Mouse (Mus musculus) heart, embryonic 11.5 days (tissue): ENCODE data around the gene Nop16. TPM values are rescaled to one million over a fixed set of nuclear protein-coding genes. Genes with fewer than 3 reads are reported as not detected.
"Not testable (repeated sequence)": the region's sequence is repeated elsewhere in the genome, so short reads cannot be mapped to it uniquely, and the experiment has no call there.

ENCODE experiments used
- ATAC-seq: fragments of 200-750 bp; cut with Nextera tagmentation; replicated peaks from 2 replicates; pipeline ENCODE4 v1.8.0; 2017; ENCODE audit warnings: moderate library complexity; ENCODE audit not compliant: insufficient number of reproducible peaks, low FRiP score, low TSS enrichment
- H3K27ac ChIP-seq: fragments of 300-500 bp; sonication (generic); 2 replicates; pipeline ENCODE4 v1.5.1; 2014; ENCODE audit warnings: mild to moderate bottlenecking, low read depth, low read length
- H3K27me3 ChIP-seq: fragments of 300-500 bp; sonication (generic); 2 replicates; pipeline ENCODE4 v1.6.1; 2014; ENCODE audit warnings: mild to moderate bottlenecking, low read length, mixed read lengths; ENCODE audit not compliant: control insufficient read depth, insufficient read depth
- H3K36me3 ChIP-seq: fragments of 300-500 bp; sonication (generic); 2 replicates; pipeline ENCODE4 v1.6.1; 2014; ENCODE audit warnings: mild to moderate bottlenecking, low read length, moderate library complexity, mixed read lengths; ENCODE audit not compliant: control insufficient read depth, insufficient read depth
- H3K4me1 ChIP-seq: fragments of 300-500 bp; sonication (generic); 2 replicates; pipeline ENCODE4 v1.6.1; 2014; ENCODE audit warnings: low read length; ENCODE audit not compliant: control insufficient read depth, insufficient read depth
- H3K4me2 ChIP-seq: fragments of 300-500 bp; sonication (generic); 2 replicates; pipeline ENCODE4 v1.6.1; 2014; ENCODE audit warnings: mild to moderate bottlenecking, moderate library complexity
- H3K4me3 ChIP-seq: fragments of 300-500 bp; sonication (generic); 2 replicates; pipeline ENCODE4 v1.5.1; 2014; ENCODE audit warnings: low read depth, low read length
- H3K9ac ChIP-seq: fragments of 300-500 bp; sonication (generic); 2 replicates; pipeline ENCODE4 v1.6.1; 2014; ENCODE audit warnings: mild to moderate bottlenecking, low read depth, low read length, moderate library complexity
- H3K9me3 ChIP-seq: fragments of 300-500 bp; sonication (generic); replicated peaks from 2 replicates; pipeline ENCODE4 v1.6.1; 2016; ENCODE audit warnings: low read length; ENCODE audit not compliant: control insufficient read depth
- WGBS: fragments of 180-500 bp; shearing (Covaris S2); extraction: QIAGEN DNeasy Blood & Tissue Kit; methylation state at CpG from one replicate; pipeline ENCODE4 v1.1.7; 2014; ENCODE audit not compliant: insufficient replicate concordance; 5-methylcytosine and 5-hydroxymethylcytosine counted together
- polyA plus RNA-seq: library from polyadenylated mRNA; unstranded; fragments of >200 nt; fragmentation: Nextera tagmentation; extraction: Ambion mirVana; gene quantifications from 2 replicates; pipeline ENCODE4 v1.2.1, GENCODE M21; 2014

The Nop16 gene
- polyA plus RNA-seq, 1 experiment from 2014 or later: 65.6 TPM

- WGBS: 81% methylated on average over 8 of the region's 8 CpGs
- ATAC-seq: not testable (repeated sequence)
Observed at GRCm38 (mm10) chr13:54613141-54613540, 23.3 kb upstream of the Nop16 start.

DNA sequence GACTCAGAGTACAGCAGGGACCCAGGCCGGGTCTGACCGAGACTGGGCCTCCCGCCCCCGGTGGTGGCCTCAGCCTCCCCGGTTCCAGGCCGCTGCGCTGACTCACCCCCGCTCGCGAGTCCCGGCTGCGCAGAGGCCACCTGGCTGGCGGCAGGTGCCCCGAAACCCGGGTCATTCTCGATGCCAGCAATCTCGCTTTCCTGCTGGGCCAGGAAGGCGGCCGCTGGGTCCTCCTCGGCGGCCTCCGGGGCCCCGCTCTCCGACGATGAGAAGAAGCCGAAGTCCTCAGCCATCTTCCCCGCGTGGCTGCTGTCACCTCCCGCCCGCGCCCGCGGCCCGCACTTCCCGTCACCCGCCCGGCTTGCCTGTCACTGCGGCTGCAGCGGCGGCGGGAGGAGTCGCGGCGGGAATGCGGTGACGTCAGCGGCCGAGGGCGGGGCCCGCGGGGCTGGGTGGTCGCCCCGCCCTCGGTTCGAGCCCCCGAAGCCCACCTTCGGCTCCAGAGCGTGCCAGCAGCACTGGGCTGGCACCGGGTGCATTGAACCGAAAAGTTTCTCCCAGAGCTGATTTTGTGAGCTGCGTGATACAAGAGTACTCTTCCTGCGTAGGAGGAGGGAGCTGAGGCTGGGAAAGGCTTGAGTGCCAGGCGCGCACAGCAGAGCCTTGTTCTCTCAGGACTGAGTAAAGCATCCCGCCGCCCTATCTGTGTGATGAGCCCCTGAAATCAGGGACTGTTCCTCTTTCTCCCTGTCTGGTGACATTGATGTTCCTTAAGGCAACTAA is 21.3 kb upstream of the Nop16 start, which contains the start of gene Cltb:
Gene Cltb (minus strand): TSS at position 373 of the 783 bp plus-strand sequence.
- Histone ChIP-seq H3K27ac (0 out of 2 replicates have a peak within 1 kb of the TSS, but pooled peaks have one; percentile 38), H3K27me3 (no peaks in the 10 kb centered on the region), H3K36me3 (no peaks in the 10 kb centered on the region), H3K4me2 (peak within 1 kb of the TSS; percentile 99), H3K4me1 (peaks cover 13% of the 10 kb centered on the region), H3K4me3 (peak within 1 kb of the TSS; percentile 62), H3K9ac (peak within 1 kb of the TSS; percentile 85), H3K9me3 (no peaks in the 10 kb centered on the region)
- WGBS: 1% methylated on average over 65 of the region's 66 CpGs
- peak; percentile 59; the same call in 1 of the 2 replicates for ATAC-seq

More at GRCm38 (mm10) chr13:54613141-54613540, 23.3 kb upstream of the Nop16 start:
- H3K4me2 ChIP-seq, H3K27me3 ChIP-seq, H3K36me3 ChIP-seq, H3K27ac ChIP-seq, H3K9ac ChIP-seq, H3K9me3 ChIP-seq, H3K4me3 ChIP-seq: not testable (repeated sequence)
- peaks cover 13% of the 10 kb centered on the region for H3K4me1 ChIP-seq

DNA sequence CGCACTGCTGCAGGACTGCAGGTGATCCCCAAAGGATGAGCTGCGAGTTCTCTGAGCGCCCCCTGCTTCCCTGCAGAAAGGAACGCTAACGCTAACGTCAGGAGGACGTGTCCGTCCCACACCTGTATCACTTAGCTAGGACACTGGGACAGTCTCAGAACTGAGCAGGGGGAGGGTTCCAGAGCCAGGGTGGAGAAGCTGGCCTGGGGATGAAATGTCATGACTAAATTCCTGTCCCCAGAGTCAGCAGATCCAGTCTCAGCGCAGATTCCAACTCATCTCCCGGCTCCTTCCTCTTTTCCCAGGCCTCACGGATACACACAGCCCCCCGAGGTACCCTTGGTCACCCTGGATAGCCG is 20.7 kb upstream of the Nop16 start:
- peaks cover 13% of the 10 kb centered on the region for H3K4me1 ChIP-seq
- WGBS: 11% methylated on average over 13 of the region's 13 CpGs
- H3K27ac ChIP-seq: 0 out of 2 replicates have a peak overlapping the region, but pooled peaks have one; percentile 38
- ATAC-seq: 0 out of 2 replicates have a peak, but pooled peaks have one; percentile 8
- H3K9ac ChIP-seq: peak overlapping the region; percentile 85
- peak overlapping the region; percentile 99 for H3K4me2 ChIP-seq
- no peaks in the 10 kb centered on the region for H3K9me3 ChIP-seq
- peak overlapping the region; percentile 62 for H3K4me3 ChIP-seq
- no peaks in the 10 kb centered on the region for H3K36me3 ChIP-seq
- H3K27me3 ChIP-seq: no peaks in the 10 kb centered on the region

- H3K27me3 ChIP-seq: no peaks in the 10 kb centered on the region
- no peak overlapping the region for H3K27ac ChIP-seq
- no peak overlapping the region for H3K9ac ChIP-seq
- no peak for ATAC-seq
- H3K9me3 ChIP-seq: no peaks in the 10 kb centered on the region
- no peak overlapping the region for H3K4me3 ChIP-seq
- 21% methylated on average over 1 of the region's 1 CpGs for WGBS
- no peaks in the 10 kb centered on the region for H3K36me3 ChIP-seq
- H3K4me1 ChIP-seq: peaks cover 13% of the 10 kb centered on the region
- peak overlapping the region; percentile 27; the same call in 1 of the 2 replicates for H3K4me2 ChIP-seq
Observed at GRCm38 (mm10) chr13:54609301-54609700, 19.4 kb upstream of the Nop16 start.

GRCm38 (mm10) chr13:54608666-54609065 is 18.8 kb upstream of the Nop16 start:
- Histone ChIP-seq H3K4me1 (peaks cover 13% of the 10 kb centered on the region), H3K27ac (no peak overlapping the region), H3K36me3 (no peaks in the 10 kb centered on the region), H3K27me3 (no peaks in the 10 kb centered on the region), H3K4me2 (peak overlapping the region; percentile 27), H3K9me3 (no peaks in the 10 kb centered on the region), H3K9ac (peak overlapping the region; percentile 34; the same call in 1 of the 2 replicates), H3K4me3 (0 out of 2 replicates have a peak overlapping the region, but pooled peaks have one; percentile 3)
- WGBS: 24% methylated on average over 8 of the region's 8 CpGs
- no peak for ATAC-seq

- Histone ChIP-seq H3K4me3 (no peak overlapping the region), H3K9ac (no peak overlapping the region), H3K9me3 (no peaks in the 10 kb centered on the region), H3K27me3 (no peaks in the 10 kb centered on the region), H3K4me1 (peaks cover 13% of the 10 kb centered on the region), H3K36me3 (no peaks in the 10 kb centered on the region), H3K27ac (no peak overlapping the region), H3K4me2 (no peak overlapping the region)
- ATAC-seq: no peak
- 77% methylated on average over 3 of the region's 3 CpGs for WGBS
Observed at GRCm38 (mm10) chr13:54608002-54608401, 18.1 kb upstream of the Nop16 start.

- H3K4me3 ChIP-seq: no peak overlapping the region
- H3K9me3 ChIP-seq: no peaks in the 10 kb centered on the region
- no peak for ATAC-seq
- H3K27ac ChIP-seq: no peak overlapping the region
- H3K9ac ChIP-seq: no peak overlapping the region
- no peak overlapping the region for H3K4me2 ChIP-seq
- 63% methylated on average over 5 of the region's 5 CpGs for WGBS
- H3K4me1 ChIP-seq: peaks cover 13% of the 10 kb centered on the region
- H3K27me3 ChIP-seq: no peaks in the 10 kb centered on the region
- H3K36me3 ChIP-seq: no peaks in the 10 kb centered on the region
Observed at GRCm38 (mm10) chr13:54607204-54607603, 17.3 kb upstream of the Nop16 start.

DNA sequence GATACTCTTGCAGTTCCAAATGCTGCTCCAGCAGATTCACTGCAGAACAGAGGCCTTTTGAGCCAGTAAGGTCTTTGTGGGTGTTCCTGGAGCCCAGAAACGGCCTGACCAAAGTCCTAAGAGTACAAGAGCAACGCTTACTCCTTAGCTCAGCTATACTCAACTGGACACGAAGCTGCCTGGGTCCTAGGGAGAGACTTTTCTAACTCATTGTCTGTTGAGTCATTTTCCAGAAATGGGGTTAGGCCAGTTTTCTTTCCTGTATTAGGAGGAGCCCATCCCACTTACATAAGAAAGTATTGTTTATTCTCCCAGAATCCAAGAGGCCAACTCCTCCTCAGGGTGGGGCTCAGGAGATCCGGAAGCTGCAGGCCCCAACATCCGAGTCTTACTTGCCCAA is 15.5 kb upstream of the Nop16 start:
- 72% methylated on average over 5 of the region's 5 CpGs for WGBS
- H3K4me1 ChIP-seq: peaks cover 9% of the 10 kb centered on the region
- no peaks in the 10 kb centered on the region for H3K9me3 ChIP-seq
- no peak overlapping the region for H3K4me3 ChIP-seq
- H3K36me3 ChIP-seq: no peaks in the 10 kb centered on the region
- H3K4me2 ChIP-seq: no peak overlapping the region
- ATAC-seq: no peak
- no peak overlapping the region for H3K27ac ChIP-seq
- no peaks in the 10 kb centered on the region for H3K27me3 ChIP-seq
- H3K9ac ChIP-seq: no peak overlapping the region
